Mouse (Mus musculus): ENCODE results near the gene Ror1. TPM values are rescaled to one million over a fixed set of nuclear protein-coding genes. Genes with fewer than 3 reads are reported as not detected.

Ror1 gene
- polyA plus RNA-seq, 1 experiment from 2014 or later, result 2.5 TPM

GRCm38 (mm10) chr4:100209106-100209505 is 113.5 kb downstream of the Ror1 start:
- 68% methylated on average over 4 of the region's 4 CpGs for WGBS
- Histone ChIP-seq H3K9me3 (ENCODE audit: control insufficient read depth) (no peaks in the 10 kb centered on the region), H3K27ac (ENCODE audit: low read depth, low read length) (no peak overlapping the region), H3K4me2 (replicated peaks; ENCODE audit: low read depth) (no peak overlapping the region), H3K27me3 (replicated peaks; ENCODE audit: control insufficient read depth, insufficient read depth, low read length) (no peaks in the 10 kb centered on the region), H3K4me1 (replicated peaks; ENCODE audit: control insufficient read depth, insufficient read depth, low read length) (no peaks in the 10 kb centered on the region), H3K4me3 (ENCODE audit: low read depth, low read length) (no peak overlapping the region), H3K9ac (ENCODE audit: low read depth, low read length) (no peak overlapping the region), H3K36me3 (ENCODE audit: control insufficient read depth, insufficient read depth) (no peaks in the 10 kb centered on the region)
- no peak for ATAC-seq
- TF ChIP-seq CTCF (IDR thresholded peaks at IDR 0.05; ENCODE audit: low read depth), result no peak

GRCm38 (mm10) chr4:100211331-100211730 is 115.7 kb downstream of the Ror1 start:
- Histone ChIP-seq H3K27me3 (replicated peaks; ENCODE audit: control insufficient read depth, insufficient read depth, low read length) (no peaks in the 10 kb centered on the region), H3K27ac (ENCODE audit: low read depth, low read length) (no peak overlapping the region), H3K4me2 (replicated peaks; ENCODE audit: low read depth) (no peak overlapping the region), H3K36me3 (ENCODE audit: control insufficient read depth, insufficient read depth) (no peaks in the 10 kb centered on the region), H3K9ac (ENCODE audit: low read depth, low read length) (no peak overlapping the region), H3K4me1 (replicated peaks; ENCODE audit: control insufficient read depth, insufficient read depth, low read length) (no peaks in the 10 kb centered on the region), H3K4me3 (ENCODE audit: low read depth, low read length) (no peak overlapping the region), H3K9me3 (ENCODE audit: control insufficient read depth) (no peaks in the 10 kb centered on the region)
- ATAC-seq, result no peak
- no peak for TF ChIP-seq CTCF (IDR thresholded peaks at IDR 0.05; ENCODE audit: low read depth)
- WGBS, result 62% methylated on average over 4 of the region's 4 CpGs

- H3K36me3 ChIP-seq (ENCODE audit: control insufficient read depth, insufficient read depth), result no peaks in the 10 kb centered on the region
- H3K4me3 ChIP-seq (ENCODE audit: low read depth, low read length), result no peak overlapping the region
- no peaks in the 10 kb centered on the region for H3K9me3 ChIP-seq (ENCODE audit: control insufficient read depth)
- no peak overlapping the region for H3K4me2 ChIP-seq (replicated peaks; ENCODE audit: low read depth)
- H3K27me3 ChIP-seq (replicated peaks; ENCODE audit: control insufficient read depth, insufficient read depth, low read length), result no peaks in the 10 kb centered on the region
- H3K27ac ChIP-seq (ENCODE audit: low read depth, low read length), result no peak overlapping the region
- 55% methylated on average over 13 of the region's 13 CpGs for whole genome bisulfite sequencing
- no peaks in the 10 kb centered on the region for H3K4me1 ChIP-seq (replicated peaks; ENCODE audit: control insufficient read depth, insufficient read depth, low read length)
- peak; percentile 87 for TF ChIP-seq CTCF (IDR thresholded peaks at IDR 0.05; ENCODE audit: low read depth)
- no peak overlapping the region for H3K9ac ChIP-seq (ENCODE audit: low read depth, low read length)
- ATAC-seq, result 0 out of 2 replicates have a peak, but pooled peaks have one; percentile 31
These were observed 119.0 kb downstream of the Ror1 start for GRCm38 (mm10) chr4:100214324-100215215.

- Histone ChIP-seq H3K4me3 (ENCODE audit: low read depth, low read length) (no peak overlapping the region), H3K27ac (ENCODE audit: low read depth, low read length) (no peak overlapping the region), H3K36me3 (ENCODE audit: control insufficient read depth, insufficient read depth) (no peaks in the 10 kb centered on the region), H3K27me3 (replicated peaks; ENCODE audit: control insufficient read depth, insufficient read depth, low read length) (no peaks in the 10 kb centered on the region), H3K4me2 (replicated peaks; ENCODE audit: low read depth) (no peak overlapping the region), H3K4me1 (replicated peaks; ENCODE audit: control insufficient read depth, insufficient read depth, low read length) (no peaks in the 10 kb centered on the region), H3K9ac (ENCODE audit: low read depth, low read length) (no peak overlapping the region), H3K9me3 (ENCODE audit: control insufficient read depth) (no peaks in the 10 kb centered on the region)
- no peak for TF ChIP-seq CTCF (IDR thresholded peaks at IDR 0.05; ENCODE audit: low read depth)
- no peak for ATAC-seq
- WGBS, result 50% methylated on average over 3 of the region's 3 CpGs
These were observed 121.0 kb downstream of the Ror1 start for GRCm38 (mm10) chr4:100216587-100216986.

- Histone ChIP-seq H3K27me3 (replicated peaks; ENCODE audit: control insufficient read depth, insufficient read depth, low read length) (no peaks in the 10 kb centered on the region), H3K27ac (ENCODE audit: low read depth, low read length) (no peak overlapping the region), H3K9me3 (ENCODE audit: control insufficient read depth) (no peaks in the 10 kb centered on the region), H3K9ac (ENCODE audit: low read depth, low read length) (no peak overlapping the region), H3K36me3 (ENCODE audit: control insufficient read depth, insufficient read depth) (no peaks in the 10 kb centered on the region), H3K4me2 (replicated peaks; ENCODE audit: low read depth) (no peak overlapping the region), H3K4me1 (replicated peaks; ENCODE audit: control insufficient read depth, insufficient read depth, low read length) (0 out of 2 replicates have a peak, but pooled peaks cover 4% of the 10 kb centered on the region), H3K4me3 (ENCODE audit: low read depth, low read length) (no peak overlapping the region)
- WGBS, result 59% methylated on average over 4 of the region's 4 CpGs
- TF ChIP-seq CTCF (IDR thresholded peaks at IDR 0.05; ENCODE audit: low read depth), result no peak
- ATAC-seq, result no peak
These were observed 123.4 kb downstream of the Ror1 start for GRCm38 (mm10) chr4:100219026-100219425.

- Histone ChIP-seq H3K36me3 (ENCODE audit: control insufficient read depth, insufficient read depth) (no peaks in the 10 kb centered on the region), H3K9me3 (ENCODE audit: control insufficient read depth) (no peaks in the 10 kb centered on the region), H3K4me2 (replicated peaks; ENCODE audit: low read depth) (no peak overlapping the region), H3K27me3 (replicated peaks; ENCODE audit: control insufficient read depth, insufficient read depth, low read length) (no peaks in the 10 kb centered on the region), H3K4me1 (replicated peaks; ENCODE audit: control insufficient read depth, insufficient read depth, low read length) (0 out of 2 replicates have a peak, but pooled peaks cover 4% of the 10 kb centered on the region), H3K9ac (ENCODE audit: low read depth, low read length) (no peak overlapping the region), H3K4me3 (ENCODE audit: low read depth, low read length) (no peak overlapping the region), H3K27ac (ENCODE audit: low read depth, low read length) (no peak overlapping the region)
- TF ChIP-seq CTCF (IDR thresholded peaks at IDR 0.05; ENCODE audit: low read depth), result no peak
- ATAC-seq, result no peak
- 77% methylated on average over 4 of the region's 4 CpGs for WGBS
These were observed 124.0 kb downstream of the Ror1 start for GRCm38 (mm10) chr4:100219599-100219998.

All from intestine, postnatal 0 days (tissue).